Mouse (Mus musculus) stomach, postnatal 0 days (tissue): ENCODE results near the gene Pprc1.

Experiments
- CTCF ChIP-seq: IDR thresholded peaks from 2 replicates; pipeline ENCODE4 v1.5.1; 2016; ENCODE audit warnings: antibody characterized with exemption, low read depth, mild to moderate bottlenecking, moderate library complexity
- EP300 ChIP-seq: optimal IDR thresholded peaks from 2 replicates; pipeline ENCODE3; 2016; ENCODE audit warnings: antibody characterized with exemption

GRCm38 (mm10) chr19:46049129-46049528 is 4.4 kb downstream of the Pprc1 start:
- no peak for TF ChIP-seq EP300
- no peak for TF ChIP-seq CTCF
